Mouse (Mus musculus): Measurements from ENCODE around the gene Abca4.

DNA sequence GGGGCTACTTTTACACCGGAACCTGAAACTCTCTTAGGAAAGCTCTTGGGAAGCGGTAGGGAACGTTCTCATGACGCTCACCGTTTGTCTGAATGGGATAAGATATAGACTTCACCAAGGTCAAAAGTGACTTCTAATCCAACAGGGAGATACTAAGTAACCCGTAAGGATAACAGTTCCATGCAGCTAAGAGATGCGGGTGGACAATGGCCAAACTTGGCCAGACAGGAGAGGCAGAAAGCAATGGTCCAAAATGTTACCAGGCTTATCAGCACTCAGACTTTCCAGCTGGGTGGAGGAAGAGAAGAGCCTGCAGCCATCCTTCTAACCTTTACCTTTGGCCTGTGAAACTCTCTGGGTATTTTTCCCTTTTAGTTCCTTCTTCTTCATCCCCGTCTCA is 16.5 kb upstream of the Abca4 start:
- TF ChIP-seq CTCF (conservative IDR thresholded peaks at IDR 0.05; ENCODE audit: insufficient read depth, insufficient read length, low read depth, low read length) (no peak), POLR2A (IDR thresholded peaks at IDR 0.05; ENCODE audit: low read depth, low read length) (no peak)
